Mouse (Mus musculus): ENCODE results near the gene Rab3gap2.
"Not testable (repeated sequence)": the region's sequence is repeated elsewhere in the genome, so short reads cannot be mapped to it uniquely, and the experiment has no call there.

Gene Rab3gap2

DNA sequence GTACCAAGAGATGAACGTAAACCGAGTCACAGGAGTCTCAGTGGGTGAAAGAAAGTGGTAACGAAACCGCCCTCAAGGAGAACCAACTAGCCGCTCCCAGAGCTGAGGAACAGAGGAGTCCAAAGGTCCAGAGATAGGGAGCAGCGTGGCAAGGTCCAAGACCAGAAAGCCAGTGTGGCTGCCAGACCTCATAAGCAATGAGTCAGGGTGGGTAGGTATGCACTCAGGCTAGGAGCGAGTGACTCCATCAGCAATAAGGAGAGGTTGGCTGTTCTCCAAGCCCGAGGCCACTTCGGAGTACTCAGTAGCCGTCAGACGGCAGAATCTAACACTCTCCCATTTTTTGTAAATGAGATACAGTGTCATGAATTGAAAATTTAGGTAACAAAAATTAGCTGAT is 78.9 kb downstream of the Rab3gap2 start:
- DNase-seq (ENCODE audit: low spot score in 2 of 2), result no peak

DNA sequence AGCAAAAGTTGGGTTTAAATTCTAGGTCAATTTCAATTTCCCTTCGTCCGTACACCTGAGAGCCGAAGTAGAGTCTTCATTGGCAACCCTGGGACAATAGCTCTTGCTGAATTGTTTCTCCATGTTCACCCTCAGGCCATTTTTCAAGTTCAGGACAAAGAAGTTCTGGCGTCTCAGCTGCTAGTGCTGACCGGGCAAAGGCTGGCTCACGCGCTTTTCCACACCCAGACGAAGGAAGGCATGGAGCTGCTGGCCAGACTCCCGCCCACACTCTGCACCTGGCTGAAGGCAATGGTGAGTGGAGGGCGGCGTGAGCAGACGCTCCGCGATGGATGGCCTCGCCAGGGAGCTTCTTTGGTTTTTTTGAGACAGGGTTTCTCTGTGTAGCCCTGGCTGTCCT is 79.3 kb downstream of the Rab3gap2 start:
- DNase-seq (ENCODE audit: low spot score in 2 of 2), result no peak

GRCm38 (mm10) chr1:185284740-185285139 is 80.8 kb downstream of the Rab3gap2 start:
- no peak for DNase-seq (ENCODE audit: low spot score in 2 of 2)

DNA sequence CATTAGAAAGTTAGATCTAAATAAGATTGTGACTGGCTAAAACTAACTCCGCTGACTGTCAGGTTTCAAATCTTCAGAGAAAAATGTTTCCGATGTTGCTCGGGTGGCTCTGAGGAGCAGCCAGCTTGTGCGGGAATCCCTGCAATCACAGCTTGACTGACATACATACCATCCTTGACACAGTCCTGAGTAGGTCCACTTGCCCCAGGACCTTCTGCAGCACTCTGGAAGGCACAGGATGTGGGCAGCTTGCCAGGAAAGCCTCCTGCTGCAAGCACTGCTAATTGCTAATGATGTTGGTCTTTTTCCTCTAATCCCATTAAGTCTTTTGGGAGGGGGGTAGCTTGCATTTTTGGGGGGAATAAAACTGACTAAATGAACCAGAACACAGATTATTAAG is 81.3 kb downstream of the Rab3gap2 start:
- no peak for DNase-seq (ENCODE audit: low spot score in 2 of 2)

DNA sequence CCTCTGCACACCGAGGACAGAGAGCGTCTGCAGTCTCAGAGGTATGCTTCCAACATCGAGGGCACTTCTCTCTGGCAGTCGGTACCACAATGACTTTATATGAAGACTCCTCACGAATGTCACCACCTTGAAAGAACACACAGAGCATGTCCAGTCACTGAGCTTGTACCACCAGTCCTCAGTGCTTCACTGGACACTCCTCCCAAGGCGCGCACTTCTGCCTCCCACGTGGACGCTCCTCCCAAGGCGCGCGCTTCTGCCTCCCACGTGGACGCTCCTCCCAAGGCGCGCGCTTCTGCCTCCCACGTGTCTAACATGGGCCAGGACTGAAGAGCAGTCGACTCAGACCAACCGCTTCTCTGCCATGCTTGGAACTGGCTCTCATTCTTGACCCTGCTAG is 83.1 kb downstream of the Rab3gap2 start:
- DNase-seq (ENCODE audit: low spot score in 2 of 2), result no peak

DNA sequence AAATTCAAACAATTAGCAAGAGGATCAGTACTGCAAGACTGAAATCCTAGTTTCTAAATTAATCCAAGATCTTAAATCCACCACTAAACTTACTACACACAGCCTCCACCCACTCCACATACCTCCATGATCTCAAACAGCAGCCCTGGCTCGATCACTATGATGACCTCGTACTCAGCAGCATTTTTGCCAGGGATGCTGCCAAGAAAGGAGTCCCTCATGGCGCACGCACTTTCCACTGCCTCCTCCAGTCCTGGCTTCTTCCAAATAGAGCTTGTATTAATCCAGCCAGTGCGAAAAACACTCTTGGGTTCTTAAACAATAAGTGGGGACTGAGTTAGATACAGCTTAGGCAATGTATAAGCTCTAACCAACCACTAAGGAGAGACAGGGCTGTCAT is 85.3 kb downstream of the Rab3gap2 start:
- no peak for DNase-seq (ENCODE audit: low spot score in 2 of 2)

DNA sequence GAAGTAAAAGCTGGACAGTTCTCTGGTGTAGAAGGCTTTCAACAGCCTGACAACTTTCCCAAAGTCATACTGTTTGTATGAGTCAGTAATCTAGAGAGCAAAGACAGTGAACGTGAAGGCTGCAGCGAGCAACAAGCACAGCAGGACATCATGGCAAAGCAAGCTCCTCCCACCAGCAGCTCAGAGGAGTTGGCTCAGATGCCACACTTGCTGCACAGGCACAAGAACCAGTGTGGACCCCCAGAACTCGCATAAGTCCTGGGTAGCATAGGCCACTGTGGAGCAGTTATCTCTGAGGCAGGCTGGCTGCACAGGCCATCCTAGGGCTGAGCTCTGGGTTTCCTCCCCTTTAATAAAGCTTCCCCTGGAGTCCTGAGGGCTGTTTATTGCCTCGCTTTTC is 87.4 kb downstream of the Rab3gap2 start:
- DNase-seq (ENCODE audit: low spot score in 2 of 2), result no peak

GRCm38 (mm10) chr1:185292646-185293360 is 88.9 kb downstream of the Rab3gap2 start:
- DNase-seq (ENCODE audit: low spot score in 2 of 2), result no peak

GRCm38 (mm10) chr1:185296850-185297249 is 92.9 kb downstream of the Rab3gap2 start:
- no peak for DNase-seq (ENCODE audit: low spot score in 2 of 2)

DNA sequence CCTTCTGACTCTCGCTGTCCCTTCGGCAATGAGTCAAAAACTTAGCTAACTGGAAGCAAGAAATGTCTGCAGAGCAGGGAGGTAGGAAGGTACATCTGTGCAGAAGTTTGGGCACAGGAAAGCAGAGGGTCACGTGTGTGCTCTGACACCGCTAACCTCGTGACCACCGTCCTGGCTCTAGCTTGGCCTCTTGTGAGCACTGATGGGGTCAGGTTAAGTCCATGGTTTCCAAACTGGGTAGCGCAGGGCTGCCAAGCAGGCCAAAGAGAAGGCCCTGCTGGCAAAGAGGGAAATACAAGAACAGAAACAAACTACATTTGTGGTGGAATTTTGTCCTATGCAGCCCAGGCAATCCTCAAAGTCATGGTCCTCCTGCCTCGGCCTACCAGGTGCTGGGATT is 94.6 kb downstream of the Rab3gap2 start:
- DNase-seq (ENCODE audit: low spot score in 2 of 2), result no peak

DNA sequence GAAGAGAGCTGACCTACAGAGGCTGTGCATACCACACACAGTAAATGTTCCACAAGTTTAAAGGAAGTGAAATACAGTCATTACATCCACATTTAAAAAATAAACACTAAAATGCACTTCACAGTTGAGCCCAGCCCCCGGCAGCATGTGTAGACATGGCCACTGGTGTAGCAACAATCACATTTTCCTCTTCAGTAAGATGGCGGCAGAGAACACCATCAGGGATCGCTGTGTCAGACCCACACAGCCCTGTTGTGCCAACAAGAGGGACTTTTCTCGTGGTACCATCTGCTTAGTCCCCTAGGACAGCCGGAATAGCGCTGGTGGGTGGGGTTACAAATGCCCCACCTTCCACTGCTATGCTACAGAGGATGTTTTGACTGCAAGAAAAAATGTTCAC is 98.9 kb downstream of the Rab3gap2 start:
- DNase-seq (ENCODE audit: low spot score in 2 of 2), result no peak

DNA sequence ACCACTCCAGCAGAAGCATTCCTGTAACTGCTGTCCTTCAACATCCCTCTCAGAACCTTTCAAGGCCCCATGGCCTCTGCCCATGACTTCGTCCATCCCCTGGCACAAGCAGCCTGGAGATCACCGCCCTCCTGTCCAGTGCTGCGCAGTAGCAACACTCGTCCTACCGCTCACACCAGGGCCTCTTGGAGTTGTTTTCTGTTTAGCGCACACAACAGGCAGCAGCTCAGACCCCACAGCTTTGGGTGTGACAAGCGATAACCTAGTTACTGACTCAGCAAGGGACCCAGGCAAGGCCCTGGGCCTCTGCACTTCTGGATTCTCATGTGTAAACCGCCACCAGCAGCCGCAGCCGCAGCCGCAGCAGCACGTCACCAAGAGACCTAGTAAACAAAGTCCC is 102.9 kb downstream of the Rab3gap2 start:
- DNase-seq (ENCODE audit: low spot score in 2 of 2), result no peak

DNA sequence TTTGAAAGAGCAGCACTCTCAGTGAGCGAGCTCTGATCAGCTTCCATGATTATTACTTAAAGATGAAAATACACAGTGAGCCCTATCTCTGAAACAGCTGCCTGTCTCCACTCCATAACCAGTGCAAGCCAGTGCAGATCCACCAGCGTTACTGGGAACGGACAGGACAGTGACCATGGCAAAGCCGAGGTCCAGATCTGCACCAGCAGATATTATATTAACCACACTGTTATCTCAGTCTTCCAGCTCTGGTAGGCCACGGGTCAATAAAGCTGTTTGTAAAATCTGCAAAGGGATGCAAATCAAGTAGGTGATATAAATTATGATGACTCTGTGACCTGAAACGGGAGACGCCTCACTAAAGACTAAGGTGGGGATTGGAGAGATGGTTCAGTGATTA is 103.7 kb downstream of the Rab3gap2 start:
- no peak for DNase-seq (ENCODE audit: low spot score in 2 of 2)

GRCm38 (mm10) chr1:185308334-185308733 is 104.4 kb downstream of the Rab3gap2 start:
- no peak for DNase-seq (ENCODE audit: low spot score in 2 of 2)

GRCm38 (mm10) chr1:185308908-185309307 is 105.0 kb downstream of the Rab3gap2 start:
- DNase-seq (ENCODE audit: low spot score in 2 of 2), result no peak

GRCm38 (mm10) chr1:185311949-185312348 is 108.0 kb downstream of the Rab3gap2 start:
- no peak for DNase-seq (ENCODE audit: low spot score in 2 of 2)

- DNase-seq (ENCODE audit: low spot score in 2 of 2), result no peak
Measured at GRCm38 (mm10) chr1:185314546-185314945, 110.6 kb downstream of the Rab3gap2 start.

GRCm38 (mm10) chr1:185315846-185316568 is 112.1 kb downstream of the Rab3gap2 start:
- no peak for DNase-seq (ENCODE audit: low spot score in 2 of 2)

DNA sequence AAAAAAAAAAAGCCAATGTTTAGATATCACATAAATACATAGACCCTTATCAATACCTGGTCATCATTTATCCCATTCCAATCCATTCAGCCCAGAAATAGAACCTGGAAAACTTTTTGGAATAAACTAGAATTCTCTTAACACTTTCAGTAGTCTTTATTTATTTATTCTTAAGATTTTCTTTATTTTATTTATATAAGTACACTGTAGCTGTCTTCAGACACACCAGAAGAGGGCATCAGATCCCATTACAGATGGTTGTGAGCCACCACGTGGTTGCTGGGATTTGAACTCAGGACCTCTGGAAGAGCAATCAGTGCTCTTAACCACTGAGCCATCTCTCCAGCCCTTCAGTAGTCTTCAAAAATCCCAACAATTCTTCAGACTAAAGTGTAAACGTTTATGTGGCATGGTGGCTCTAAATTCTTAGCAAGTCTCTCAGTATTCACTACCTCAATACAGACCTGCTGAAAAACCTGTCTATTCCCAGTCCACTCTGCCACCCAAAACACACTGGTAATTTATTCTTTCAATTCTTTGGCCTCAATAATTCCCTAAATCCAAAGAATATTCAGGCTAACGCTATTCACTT is 123.9 kb downstream of the Rab3gap2 start:
- DNase-seq (ENCODE audit: low spot score in 2 of 2), result not testable (repeated sequence)

GRCm38 (mm10) chr1:185328721-185329610 is 125.0 kb downstream of the Rab3gap2 start, which contains the start of gene Iars2:
TSS of gene Iars2 (minus strand) at chr1:185329396.
- peak; percentile 90 for DNase-seq (ENCODE audit: low spot score in 2 of 2)

DNA sequence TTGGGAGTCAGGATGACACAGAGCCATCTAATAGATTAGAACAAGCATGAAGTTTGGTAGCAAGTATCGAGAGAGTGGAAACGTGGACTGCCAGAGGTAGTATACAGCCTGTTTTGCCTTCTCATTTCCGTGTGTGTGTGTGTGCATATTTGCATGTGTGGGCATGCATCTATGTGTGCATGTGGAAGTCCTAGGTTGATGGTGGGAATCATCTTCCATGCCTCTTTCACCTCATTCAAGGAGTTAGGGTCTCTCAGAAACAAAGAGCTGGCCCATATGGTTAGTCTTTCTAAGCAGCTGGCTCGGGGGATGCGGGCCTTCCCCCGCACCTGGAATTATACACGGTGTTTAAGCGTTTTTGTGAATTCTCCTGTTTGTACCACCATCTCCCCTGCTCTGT is 125.9 kb downstream of the Rab3gap2 start:
- no peak for DNase-seq (ENCODE audit: low spot score in 2 of 2)

DNA sequence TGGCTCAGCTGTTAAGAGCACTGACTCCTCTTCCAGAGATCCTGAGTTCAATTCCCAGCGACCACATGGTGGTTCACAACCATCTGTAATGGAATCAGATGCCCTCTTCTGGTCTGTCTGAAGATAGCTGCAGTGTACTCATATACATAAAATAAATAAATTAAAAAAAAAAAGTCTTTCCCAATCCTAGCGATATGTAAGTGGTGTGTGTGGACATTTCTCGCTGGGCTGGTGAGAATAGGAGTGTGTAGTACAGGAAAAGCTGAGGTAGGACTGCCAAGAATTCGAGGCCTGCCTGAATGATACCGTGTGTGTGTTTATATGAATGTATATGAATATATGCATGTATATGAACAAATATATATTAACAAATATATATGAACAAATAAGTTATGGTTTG is 127.4 kb downstream of the Rab3gap2 start:
- DNase-seq (ENCODE audit: low spot score in 2 of 2), result no peak
